Mouse (Mus musculus) T-helper 2 cell (primary cell): ENCODE data around the gene Ifnz.
"Not testable (repeated sequence)": the region's sequence is repeated elsewhere in the genome, so short reads cannot be mapped to it uniquely, and the experiment has no call there.

Experiments used
- in situ Hi-C: fragments of 300-600 bp; cut with MboI, MseI; formaldehyde crosslinking; loops from one replicate; pipeline ENCODE4 v1.15.1; 2025; ENCODE audit warnings: high pct_unique_total_duplicates

The Ifnz gene

GRCm38 (mm10) chr4:88785409-88785808 is 3.5 kb downstream of the Ifnz start, which contains the start of gene Gm13276:
TSS of gene Gm13276 (plus strand) at chr4:88785709.
- in situ Hi-C loops: loop anchor here (5.0 to 25.0 kb wide), 2 partner anchors 33 to 773 kb away; partner anchors contain the start of gene Gm13271

GRCm38 (mm10) chr4:88788402-88788801 is 6.5 kb downstream of the Ifnz start, which contains the start of gene Gm13277:
TSS of gene Gm13277 (plus strand) at chr4:88788632.
- in situ Hi-C loops: loop anchor here (5.0 to 25.0 kb wide), 2 partner anchors 36 to 776 kb away; partner anchors contain the start of gene Gm13271

- in situ Hi-C loops: loop anchor here (25.0 kb wide), 1 partner anchor 779 kb away; no protein-coding TSS in a partner anchor
Measured at GRCm38 (mm10) chr4:88791250-88791649, 9.3 kb downstream of the Ifnz start, which contains the start of gene Gm13278. TSS of gene Gm13278 (plus strand) at chr4:88791550.

- in situ Hi-C loops: loop anchor here (25.0 kb wide), 1 partner anchor 782 kb away; no protein-coding TSS in a partner anchor
Measured at GRCm38 (mm10) chr4:88793936-88794675, 12.2 kb downstream of the Ifnz start, which contains the start of gene Gm13275. TSS of gene Gm13275 (plus strand) at chr4:88794487.

GRCm38 (mm10) chr4:88797097-88797496 is 15.2 kb downstream of the Ifnz start, which contains the start of gene Gm13279:
TSS of gene Gm13279 (plus strand) at chr4:88797397.
- in situ Hi-C loops: loop anchor here (25.0 kb wide), 1 partner anchor 785 kb away; no protein-coding TSS in a partner anchor

- in situ Hi-C loops: loop anchor here (25.0 kb wide), 1 partner anchor 787 kb away; no protein-coding TSS in a partner anchor
Measured at GRCm38 (mm10) chr4:88799365-88799764, 17.4 kb downstream of the Ifnz start, which contains the start of gene Gm13285. TSS of gene Gm13285 (plus strand) at chr4:88799665.

- in situ Hi-C loops: loop anchor here (10.0 kb wide), 1 partner anchor 62 kb away; no protein-coding TSS in a partner anchor
Measured at GRCm38 (mm10) chr4:88802954-88803353, 21.0 kb downstream of the Ifnz start, which contains the start of gene Gm13287. TSS of gene Gm13287 (plus strand) at chr4:88803254.

GRCm38 (mm10) chr4:88805231-88805630 is 23.3 kb downstream of the Ifnz start, which contains the start of gene Gm13288:
TSS of gene Gm13288 (plus strand) at chr4:88805531.
- in situ Hi-C loops: loop anchor here (10.0 kb wide), 1 partner anchor 60 kb away; no protein-coding TSS in a partner anchor

GRCm38 (mm10) chr4:88805761-88806160 is 23.8 kb downstream of the Ifnz start:
- in situ Hi-C loops: loop anchor here (10.0 kb wide), 1 partner anchor 59 kb away; no protein-coding TSS in a partner anchor

- in situ Hi-C loops: no loop called here
Measured at GRCm38 (mm10) chr4:88815928-88816327, 34.0 kb downstream of the Ifnz start, which contains the start of gene Ifna7. TSS of gene Ifna7 (plus strand) at chr4:88816228.

- in situ Hi-C loops: no loop called here
Measured at GRCm38 (mm10) chr4:88819659-88820058, 37.7 kb downstream of the Ifnz start, which contains the start of gene Ifna11. TSS of gene Ifna11 (plus strand) at chr4:88819959.

GRCm38 (mm10) chr4:88822995-88823394 is 41.1 kb downstream of the Ifnz start:
- in situ Hi-C loops: no loop called here

- in situ Hi-C loops: not testable (repeated sequence)
Measured at GRCm38 (mm10) chr4:88827116-88827515, 45.2 kb downstream of the Ifnz start, which contains the start of gene Ifna6. TSS of gene Ifna6 (plus strand) at chr4:88827416.

- in situ Hi-C loops: no loop called here
Measured at GRCm38 (mm10) chr4:88830523-88830922, 48.6 kb downstream of the Ifnz start.
